Mouse (Mus musculus): ENCODE measurements around the gene Lrrc3c. TPM values are rescaled to one million over a fixed set of nuclear protein-coding genes. Genes with fewer than 3 reads are reported as not detected.

Lrrc3c gene
- total and polyA plus RNA-seq, 2 experiments from 2014 or later: not detected

DNA sequence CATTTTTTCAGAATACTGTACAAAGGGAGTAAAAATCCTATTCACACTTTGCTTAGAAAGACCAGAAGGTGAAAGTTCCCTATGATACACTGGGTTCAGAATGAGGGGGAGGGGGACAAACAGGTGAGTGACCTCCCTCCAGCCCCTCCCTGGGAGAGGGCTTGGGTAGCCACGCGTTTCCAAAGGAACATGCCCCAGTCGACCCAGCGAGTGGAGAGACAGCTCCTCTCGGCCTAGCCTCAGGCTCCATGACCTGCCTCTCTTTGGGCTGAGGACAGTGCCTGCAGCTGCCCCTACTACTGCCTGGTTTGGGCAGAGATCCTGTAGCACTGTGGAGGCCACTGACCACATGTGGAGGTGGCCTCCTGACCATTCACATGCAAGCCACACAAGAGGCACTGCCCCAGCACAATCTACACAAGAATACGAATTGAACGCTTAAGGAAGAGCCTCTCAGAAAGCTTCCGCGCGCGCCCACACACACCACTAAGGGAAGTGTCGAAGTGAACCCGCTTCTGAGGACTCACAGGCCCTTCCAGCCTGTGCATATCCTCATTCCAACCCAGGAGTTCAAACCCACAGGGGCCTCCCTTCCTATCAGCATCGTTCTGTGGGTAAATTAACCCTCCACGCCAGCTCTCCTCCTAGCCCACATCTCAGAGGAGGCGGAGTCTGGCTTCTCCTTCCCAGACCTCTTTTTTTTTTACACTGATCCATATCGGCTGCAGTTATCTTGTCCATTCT is 16.6 kb upstream of the Lrrc3c start:
- peaks cover 16% of the 10 kb centered on the region; the same call in 1 of the 2 replicates for H3K36me3 ChIP-seq (ENCODE audit: insufficient read depth, low read length)
- TF ChIP-seq CTCF (IDR thresholded peaks at IDR 0.05; ENCODE audit: low read depth): no peak
- ATAC-seq (no peak), DNase-seq (ENCODE audit: low spot score) (no peak)
- peaks cover 18% of the 10 kb centered on the region for H3K4me1 ChIP-seq (ENCODE audit: insufficient read depth, low read length)
- H3K27me3 ChIP-seq (ENCODE audit: insufficient read depth, low read length): no peaks in the 10 kb centered on the region
- no peak overlapping the region for H3K9ac ChIP-seq (replicated peaks; ENCODE audit: low read length)
- no peak overlapping the region for H3K27ac ChIP-seq
- no peak overlapping the region for H3K4me3 ChIP-seq (ENCODE audit: low read length)
- 64% methylated on average over 17 of the region's 17 CpGs for WGBS
- H3K4me2 ChIP-seq (ENCODE audit: low read depth, low read length): no peak overlapping the region
- H3K9me3 ChIP-seq (ENCODE audit: low read length): no peaks in the 10 kb centered on the region

DNA sequence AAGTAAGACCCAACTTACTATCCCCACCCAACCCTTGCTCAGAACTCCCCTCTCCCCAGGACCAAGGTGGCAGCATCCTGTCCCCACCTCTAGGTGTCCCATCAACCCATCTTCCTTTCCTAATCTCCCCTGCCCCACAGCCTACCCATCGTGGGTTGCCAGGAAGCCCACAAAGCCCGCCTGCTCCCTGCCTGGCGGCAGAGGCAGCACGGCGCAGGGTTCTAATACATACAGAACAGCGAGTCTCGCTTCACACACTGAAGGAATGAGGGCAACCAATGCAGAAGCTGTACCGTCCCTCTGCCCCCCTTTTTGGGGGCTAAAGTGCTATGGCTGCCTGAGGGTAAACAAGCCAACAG is 16.1 kb upstream of the Lrrc3c start:
- Histone ChIP-seq H3K9ac (replicated peaks; ENCODE audit: low read length) (no peak overlapping the region), H3K4me1 (ENCODE audit: insufficient read depth, low read length) (peaks cover 18% of the 10 kb centered on the region), H3K4me2 (ENCODE audit: low read depth, low read length) (no peak overlapping the region), H3K36me3 (ENCODE audit: insufficient read depth, low read length) (peaks cover 16% of the 10 kb centered on the region; the same call in 1 of the 2 replicates), H3K9me3 (ENCODE audit: low read length) (no peaks in the 10 kb centered on the region), H3K4me3 (ENCODE audit: low read length) (no peak overlapping the region), H3K27me3 (ENCODE audit: insufficient read depth, low read length) (no peaks in the 10 kb centered on the region), H3K27ac (no peak overlapping the region)
- DNase-seq (ENCODE audit: low spot score) (no peak), ATAC-seq (no peak)
- WGBS: 86% methylated on average over 8 of the region's 8 CpGs
- no peak for TF ChIP-seq CTCF (IDR thresholded peaks at IDR 0.05; ENCODE audit: low read depth)

DNA sequence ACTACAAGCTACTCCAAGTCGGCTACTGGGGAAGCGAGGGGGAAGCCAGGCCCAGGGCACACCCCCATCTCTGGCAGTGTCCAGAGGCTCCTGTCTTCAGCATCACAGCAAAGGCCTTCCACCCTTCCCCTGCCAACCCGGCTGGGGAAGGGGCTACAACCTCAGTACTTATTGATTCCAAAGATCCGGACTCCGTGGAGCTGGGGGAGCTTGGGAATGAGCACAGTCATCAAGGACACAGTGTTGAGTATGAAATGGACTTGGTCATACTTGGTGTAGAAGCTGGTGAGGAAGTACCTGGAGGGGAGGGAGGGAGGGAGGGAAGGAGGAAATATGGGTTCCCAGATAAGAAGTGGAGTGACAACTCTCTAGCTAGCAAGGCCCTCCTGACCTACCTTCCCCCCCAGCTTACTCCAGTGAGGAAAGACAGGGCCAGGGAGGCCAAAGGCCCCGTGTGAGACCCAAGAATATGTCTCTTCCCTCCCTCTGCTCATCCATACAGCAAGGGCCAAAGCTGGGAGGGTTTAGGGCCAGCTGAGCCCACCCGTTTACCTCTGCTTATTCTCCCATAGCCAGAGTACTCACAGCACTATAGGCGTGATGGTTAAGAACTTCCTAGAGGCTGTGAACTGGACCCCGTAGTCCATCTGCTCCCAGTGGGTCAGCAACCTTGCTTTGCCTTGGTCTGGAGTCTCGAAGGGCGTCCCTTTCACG is 15.4 kb upstream of the Lrrc3c start:
- Histone ChIP-seq H3K9me3 (ENCODE audit: low read length) (no peaks in the 10 kb centered on the region), H3K4me2 (ENCODE audit: low read depth, low read length) (no peak overlapping the region), H3K27me3 (ENCODE audit: insufficient read depth, low read length) (no peaks in the 10 kb centered on the region), H3K36me3 (ENCODE audit: insufficient read depth, low read length) (peaks cover 16% of the 10 kb centered on the region; the same call in 1 of the 2 replicates), H3K4me1 (ENCODE audit: insufficient read depth, low read length) (peaks cover 22% of the 10 kb centered on the region), H3K4me3 (ENCODE audit: low read length) (no peak overlapping the region), H3K27ac (no peak overlapping the region), H3K9ac (replicated peaks; ENCODE audit: low read length) (no peak overlapping the region)
- no peak for DNase-seq (ENCODE audit: low spot score)
- 86% methylated on average over 12 of the region's 12 CpGs for WGBS
- TF ChIP-seq CTCF (IDR thresholded peaks at IDR 0.05; ENCODE audit: low read depth): no peak
- ATAC-seq: no peak

DNA sequence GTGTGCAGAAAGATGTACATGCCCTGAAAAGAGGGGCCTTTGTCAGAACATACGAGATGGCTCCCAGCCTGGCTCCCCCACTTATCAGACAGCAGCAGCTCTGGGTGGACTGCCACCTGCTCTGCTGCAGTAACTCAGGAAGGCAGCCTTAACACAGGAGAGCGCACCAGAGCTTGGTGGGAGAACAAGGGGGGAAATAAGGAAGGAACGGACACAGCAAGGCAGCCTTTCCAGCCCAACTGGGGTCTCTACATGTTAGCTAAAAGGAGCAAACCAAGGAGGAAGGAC is 14.9 kb upstream of the Lrrc3c start:
- WGBS: 87% methylated on average over 3 of the region's 3 CpGs
- no peak for DNase-seq (ENCODE audit: low spot score)
- H3K36me3 ChIP-seq (ENCODE audit: insufficient read depth, low read length): peaks cover 16% of the 10 kb centered on the region; the same call in 1 of the 2 replicates
- ATAC-seq: no peak
- H3K9ac ChIP-seq (replicated peaks; ENCODE audit: low read length): no peak overlapping the region
- no peaks in the 10 kb centered on the region for H3K27me3 ChIP-seq (ENCODE audit: insufficient read depth, low read length)
- H3K4me1 ChIP-seq (ENCODE audit: insufficient read depth, low read length): peaks cover 26% of the 10 kb centered on the region
- TF ChIP-seq CTCF (IDR thresholded peaks at IDR 0.05; ENCODE audit: low read depth): no peak
- H3K4me3 ChIP-seq (ENCODE audit: low read length): no peak overlapping the region
- H3K4me2 ChIP-seq (ENCODE audit: low read depth, low read length): no peak overlapping the region
- H3K9me3 ChIP-seq (ENCODE audit: low read length): no peaks in the 10 kb centered on the region
- H3K27ac ChIP-seq: no peak overlapping the region

DNA sequence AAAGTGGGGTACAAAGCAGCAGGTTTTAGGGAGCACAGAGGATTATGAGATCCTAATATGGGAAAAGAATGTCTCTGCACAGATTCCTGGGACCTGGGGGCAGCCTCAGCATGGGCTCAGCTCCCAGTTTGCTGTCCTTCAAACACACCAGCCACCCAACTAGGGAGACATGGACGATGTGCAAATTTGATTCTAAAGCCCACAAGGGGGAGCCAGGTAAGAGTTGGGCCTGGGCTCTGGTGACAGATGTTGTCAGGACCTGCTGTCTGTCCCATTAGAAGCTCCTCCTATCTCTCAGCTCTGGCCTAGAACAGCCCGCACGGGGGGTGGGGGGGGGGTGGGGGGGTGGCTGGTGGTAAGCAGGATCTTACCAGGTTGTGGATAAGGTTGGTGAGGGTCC is 14.5 kb upstream of the Lrrc3c start:
- H3K4me1 ChIP-seq (ENCODE audit: insufficient read depth, low read length): peaks cover 28% of the 10 kb centered on the region
- H3K27ac ChIP-seq: no peak overlapping the region
- H3K9me3 ChIP-seq (ENCODE audit: low read length): no peaks in the 10 kb centered on the region
- no peak overlapping the region for H3K9ac ChIP-seq (replicated peaks; ENCODE audit: low read length)
- no peaks in the 10 kb centered on the region for H3K27me3 ChIP-seq (ENCODE audit: insufficient read depth, low read length)
- no peak overlapping the region for H3K4me2 ChIP-seq (ENCODE audit: low read depth, low read length)
- WGBS: 43% methylated on average over 3 of the region's 3 CpGs
- TF ChIP-seq CTCF (IDR thresholded peaks at IDR 0.05; ENCODE audit: low read depth): no peak
- ATAC-seq: no peak
- peaks cover 16% of the 10 kb centered on the region; the same call in 1 of the 2 replicates for H3K36me3 ChIP-seq (ENCODE audit: insufficient read depth, low read length)
- no peak overlapping the region for H3K4me3 ChIP-seq (ENCODE audit: low read length)
- no peak for DNase-seq (ENCODE audit: low spot score)

DNA sequence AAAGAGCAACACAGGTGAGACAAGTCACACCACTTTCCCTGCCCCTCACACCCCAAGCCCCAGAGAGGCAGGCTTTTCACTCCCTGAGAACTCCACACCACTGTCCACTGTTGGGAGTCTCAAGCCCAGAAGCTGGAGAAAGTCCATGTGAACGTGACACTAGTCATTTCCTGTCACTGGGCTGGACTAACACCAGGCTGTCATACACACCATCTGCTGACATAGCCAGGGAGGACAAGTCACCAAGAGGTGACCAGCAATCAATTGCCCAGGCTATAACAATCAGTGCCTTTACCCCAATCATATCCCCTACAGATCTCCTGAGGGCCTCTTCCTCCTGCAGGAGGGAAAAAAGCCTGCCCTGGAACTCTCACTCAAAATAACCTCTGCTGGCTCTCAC is 13.9 kb upstream of the Lrrc3c start:
- no peak for ATAC-seq
- TF ChIP-seq CTCF (IDR thresholded peaks at IDR 0.05; ENCODE audit: low read depth): no peak
- 70% methylated on average over 1 of the region's 1 CpGs for WGBS
- Histone ChIP-seq H3K27me3 (ENCODE audit: insufficient read depth, low read length) (no peaks in the 10 kb centered on the region), H3K9ac (replicated peaks; ENCODE audit: low read length) (no peak overlapping the region), H3K4me3 (ENCODE audit: low read length) (no peak overlapping the region), H3K36me3 (ENCODE audit: insufficient read depth, low read length) (peaks cover 16% of the 10 kb centered on the region; the same call in 1 of the 2 replicates), H3K4me2 (ENCODE audit: low read depth, low read length) (no peak overlapping the region), H3K4me1 (ENCODE audit: insufficient read depth, low read length) (peaks cover 31% of the 10 kb centered on the region), H3K27ac (no peak overlapping the region), H3K9me3 (ENCODE audit: low read length) (no peaks in the 10 kb centered on the region)
- DNase-seq (ENCODE audit: low spot score): no peak

DNA sequence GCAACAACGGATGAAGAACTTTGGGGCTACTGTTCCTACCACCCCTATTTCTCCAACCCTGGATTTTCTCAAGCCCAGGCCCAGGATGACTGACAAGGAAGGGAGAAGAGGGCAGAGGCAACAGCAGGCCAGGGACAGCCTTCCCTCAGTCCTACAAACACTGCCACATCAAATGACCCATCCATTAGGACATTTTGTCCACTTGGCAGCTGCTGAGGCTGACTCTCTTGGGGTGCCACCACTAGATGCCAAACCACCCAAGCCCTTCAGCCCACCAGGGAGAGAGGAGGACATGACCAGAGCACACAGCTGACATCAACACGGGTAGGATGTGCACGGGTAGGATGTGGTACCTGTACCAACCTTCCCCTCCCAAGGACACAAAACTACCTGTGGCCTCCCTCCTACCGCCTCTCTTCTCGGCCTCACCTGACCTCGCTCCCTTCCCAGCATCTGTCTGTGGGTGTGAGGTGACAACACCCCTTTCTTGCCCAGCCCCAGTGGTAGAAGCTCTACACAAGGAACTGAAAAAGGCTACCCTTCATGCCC is 13.4 kb upstream of the Lrrc3c start:
- no peak for TF ChIP-seq CTCF (IDR thresholded peaks at IDR 0.05; ENCODE audit: low read depth)
- Histone ChIP-seq H3K4me1 (ENCODE audit: insufficient read depth, low read length) (peaks cover 31% of the 10 kb centered on the region), H3K9ac (replicated peaks; ENCODE audit: low read length) (no peak overlapping the region), H3K27ac (no peak overlapping the region), H3K27me3 (ENCODE audit: insufficient read depth, low read length) (no peaks in the 10 kb centered on the region), H3K4me3 (ENCODE audit: low read length) (no peak overlapping the region), H3K4me2 (ENCODE audit: low read depth, low read length) (no peak overlapping the region), H3K9me3 (ENCODE audit: low read length) (no peaks in the 10 kb centered on the region), H3K36me3 (ENCODE audit: insufficient read depth, low read length) (peaks cover 16% of the 10 kb centered on the region; the same call in 1 of the 2 replicates)
- DNase-seq (ENCODE audit: low spot score) (no peak), ATAC-seq (no peak)
- WGBS: 90% methylated on average over 6 of the region's 6 CpGs
